Mouse (Mus musculus): ENCODE data around the gene Olfr432. TPM values are rescaled to one million over a fixed set of nuclear protein-coding genes. Genes with fewer than 3 reads are reported as not detected.
"Not testable (repeated sequence)": the region's sequence is repeated elsewhere in the genome, so short reads cannot be mapped to it uniquely, and the experiment has no call there.

The Olfr432 gene
- polyA plus RNA-seq, 1 experiment from 2014 or later: not detected

GRCm38 (mm10) chr1:174048227-174048626, 778 bp upstream of the Olfr432 start:
- H3K27ac ChIP-seq (ENCODE audit: low read length); H3K4me3 ChIP-seq (ENCODE audit: low read length); H3K36me3 ChIP-seq (ENCODE audit: control insufficient read depth, insufficient read depth, low read length); H3K4me2 ChIP-seq (ENCODE audit: low read depth, low read length); H3K9me3 ChIP-seq (ENCODE audit: control insufficient read depth, low read length); H3K27me3 ChIP-seq (replicated peaks; ENCODE audit: control insufficient read depth, insufficient read depth, low read length); H3K9ac ChIP-seq (ENCODE audit: low read depth, low read length); H3K4me1 ChIP-seq (ENCODE audit: control insufficient read depth, insufficient read depth, low read length); ATAC-seq: not testable (repeated sequence)
- 81% methylated on average over 6 of the region's 6 CpGs for WGBS

DNA sequence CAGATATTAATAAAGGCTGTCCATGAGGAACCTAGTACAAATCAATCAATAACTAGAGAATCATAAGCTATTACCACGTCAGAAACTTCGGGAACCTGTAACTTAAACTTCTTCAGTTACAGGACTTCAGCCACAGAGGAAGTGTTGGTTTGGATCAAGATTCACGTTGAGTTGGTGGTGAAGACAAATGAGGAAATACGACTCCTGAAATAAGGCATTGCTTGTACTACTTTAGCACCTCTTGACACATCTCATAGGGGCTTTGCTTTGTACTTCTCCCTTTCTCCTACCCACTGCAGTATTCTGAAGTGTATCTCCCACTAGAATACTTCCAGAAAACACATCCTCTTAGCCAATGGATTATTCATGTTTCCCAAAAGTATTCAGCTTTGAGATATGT, 352 bp downstream of the Olfr432 start:
- 68% methylated on average over 3 of the region's 4 CpGs for WGBS
- not testable (repeated sequence) for ATAC-seq; H3K9ac ChIP-seq (ENCODE audit: low read depth, low read length); H3K27ac ChIP-seq (ENCODE audit: low read length); H3K4me3 ChIP-seq (ENCODE audit: low read length); H3K4me1 ChIP-seq (ENCODE audit: control insufficient read depth, insufficient read depth, low read length); H3K36me3 ChIP-seq (ENCODE audit: control insufficient read depth, insufficient read depth, low read length); H3K4me2 ChIP-seq (ENCODE audit: low read depth, low read length); H3K27me3 ChIP-seq (replicated peaks; ENCODE audit: control insufficient read depth, insufficient read depth, low read length); H3K9me3 ChIP-seq (ENCODE audit: control insufficient read depth, low read length)

DNA sequence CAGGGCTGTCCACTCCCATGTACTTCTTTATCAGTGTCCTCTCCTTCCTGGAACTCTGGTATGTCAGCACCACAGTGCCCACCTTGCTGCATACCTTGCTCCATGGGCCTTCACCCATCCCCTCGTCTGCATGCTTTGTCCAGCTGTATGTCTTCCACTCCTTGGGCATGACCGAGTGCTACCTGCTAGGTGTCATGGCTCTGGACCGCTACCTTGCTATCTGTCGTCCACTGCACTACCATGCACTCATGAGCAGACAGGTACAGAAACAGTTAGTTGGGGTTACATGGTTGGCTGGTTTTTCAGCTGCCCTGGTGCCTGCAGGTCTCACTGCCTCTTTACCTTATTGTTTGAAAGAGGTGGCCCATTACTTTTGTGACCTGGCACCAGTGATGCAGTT, 1.5 kb downstream of the Olfr432 start:
- no peak overlapping the region for H3K4me2 ChIP-seq (ENCODE audit: low read depth, low read length)
- 87% methylated on average over 4 of the region's 4 CpGs for WGBS
- no peaks in the 10 kb centered on the region for H3K36me3 ChIP-seq (ENCODE audit: control insufficient read depth, insufficient read depth, low read length)
- no peak overlapping the region for H3K9ac ChIP-seq (ENCODE audit: low read depth, low read length)
- H3K27me3 ChIP-seq (replicated peaks; ENCODE audit: control insufficient read depth, insufficient read depth, low read length): no peaks in the 10 kb centered on the region
- no peaks in the 10 kb centered on the region for H3K9me3 ChIP-seq (ENCODE audit: control insufficient read depth, low read length)
- H3K27ac ChIP-seq (ENCODE audit: low read length): no peak overlapping the region
- no peak overlapping the region for H3K4me3 ChIP-seq (ENCODE audit: low read length)
- H3K4me1 ChIP-seq (ENCODE audit: control insufficient read depth, insufficient read depth, low read length): no peaks in the 10 kb centered on the region
- ATAC-seq: no peak

GRCm38 (mm10) chr1:174051515-174051914, 2.5 kb downstream of the Olfr432 start:
- no peaks in the 10 kb centered on the region for H3K36me3 ChIP-seq (ENCODE audit: control insufficient read depth, insufficient read depth, low read length)
- no peak overlapping the region for H3K4me3 ChIP-seq (ENCODE audit: low read length)
- no peak overlapping the region for H3K4me2 ChIP-seq (ENCODE audit: low read depth, low read length)
- H3K27ac ChIP-seq (ENCODE audit: low read length): no peak overlapping the region
- no peaks in the 10 kb centered on the region for H3K4me1 ChIP-seq (ENCODE audit: control insufficient read depth, insufficient read depth, low read length)
- no peak overlapping the region for H3K9ac ChIP-seq (ENCODE audit: low read depth, low read length)
- ATAC-seq: no peak
- 82% methylated on average over 4 of the region's 4 CpGs for WGBS
- H3K27me3 ChIP-seq (replicated peaks; ENCODE audit: control insufficient read depth, insufficient read depth, low read length): no peaks in the 10 kb centered on the region
- no peaks in the 10 kb centered on the region for H3K9me3 ChIP-seq (ENCODE audit: control insufficient read depth, low read length)

- Histone ChIP-seq H3K9ac (ENCODE audit: low read depth, low read length) (no peak overlapping the region), H3K9me3 (ENCODE audit: control insufficient read depth, low read length) (no peaks in the 10 kb centered on the region), H3K27me3 (replicated peaks; ENCODE audit: control insufficient read depth, insufficient read depth, low read length) (no peaks in the 10 kb centered on the region), H3K4me1 (ENCODE audit: control insufficient read depth, insufficient read depth, low read length) (no peaks in the 10 kb centered on the region), H3K36me3 (ENCODE audit: control insufficient read depth, insufficient read depth, low read length) (no peaks in the 10 kb centered on the region), H3K4me3 (ENCODE audit: low read length) (no peak overlapping the region), H3K27ac (ENCODE audit: low read length) (no peak overlapping the region), H3K4me2 (ENCODE audit: low read depth, low read length) (no peak overlapping the region)
- no peak for ATAC-seq
- WGBS: 85% methylated on average over 5 of the region's 5 CpGs
Measured at GRCm38 (mm10) chr1:174051931-174052536, 3.0 kb downstream of the Olfr432 start.

DNA sequence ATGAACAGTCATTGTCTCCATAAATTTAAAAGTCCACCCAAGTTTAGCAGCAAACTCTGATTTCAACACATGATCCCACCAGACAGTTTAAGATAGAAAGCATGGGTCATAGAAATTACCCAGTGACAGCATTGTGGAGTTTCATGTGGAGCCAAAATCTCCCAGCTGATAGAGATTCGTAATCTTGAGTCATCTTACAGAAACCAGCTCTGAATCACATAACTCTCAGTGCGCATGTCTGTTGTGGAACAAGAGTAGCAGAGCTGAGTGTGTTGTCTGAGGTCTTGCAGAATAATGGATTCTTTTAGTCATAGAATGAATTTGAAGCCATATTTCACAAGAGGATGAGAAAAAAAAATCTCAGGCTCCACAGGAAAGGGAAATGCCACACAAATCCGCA, 4.0 kb downstream of the Olfr432 start:
- Histone ChIP-seq H3K27me3 (replicated peaks; ENCODE audit: control insufficient read depth, insufficient read depth, low read length) (no peaks in the 10 kb centered on the region), H3K36me3 (ENCODE audit: control insufficient read depth, insufficient read depth, low read length) (no peaks in the 10 kb centered on the region), H3K9me3 (ENCODE audit: control insufficient read depth, low read length) (no peaks in the 10 kb centered on the region), H3K4me3 (ENCODE audit: low read length) (no peak overlapping the region), H3K4me2 (ENCODE audit: low read depth, low read length) (no peak overlapping the region), H3K4me1 (ENCODE audit: control insufficient read depth, insufficient read depth, low read length) (no peaks in the 10 kb centered on the region), H3K27ac (ENCODE audit: low read length) (no peak overlapping the region), H3K9ac (ENCODE audit: low read depth, low read length) (no peak overlapping the region)
- no peak for ATAC-seq
- 69% methylated on average over 3 of the region's 3 CpGs for WGBS

DNA sequence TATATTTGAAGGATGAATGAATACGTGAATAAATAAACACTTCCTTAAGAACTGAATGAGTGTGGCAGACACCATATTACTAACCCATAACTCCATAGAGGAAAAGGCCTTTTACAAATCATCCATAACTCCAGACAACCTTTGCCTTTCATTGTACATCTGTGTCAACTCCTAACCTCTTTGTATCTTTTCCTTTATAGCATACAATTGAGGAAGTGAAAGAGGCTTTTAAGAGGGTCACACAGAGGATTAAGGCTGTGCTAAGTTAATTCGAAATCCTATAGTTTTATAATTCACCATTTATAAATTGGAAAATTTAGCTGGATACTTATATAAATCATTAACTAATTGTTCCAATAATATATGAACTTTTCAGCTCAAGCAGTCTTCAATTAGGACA, 6.2 kb downstream of the Olfr432 start:
- no peak overlapping the region for H3K4me3 ChIP-seq (ENCODE audit: low read length)
- no peak overlapping the region for H3K27ac ChIP-seq (ENCODE audit: low read length)
- no peak for ATAC-seq
- no peak overlapping the region for H3K9ac ChIP-seq (ENCODE audit: low read depth, low read length)
- H3K9me3 ChIP-seq (ENCODE audit: control insufficient read depth, low read length): no peaks in the 10 kb centered on the region
- no peaks in the 10 kb centered on the region for H3K4me1 ChIP-seq (ENCODE audit: control insufficient read depth, insufficient read depth, low read length)
- WGBS: 84% methylated on average over 2 of the region's 2 CpGs
- H3K36me3 ChIP-seq (ENCODE audit: control insufficient read depth, insufficient read depth, low read length): no peaks in the 10 kb centered on the region
- no peaks in the 10 kb centered on the region for H3K27me3 ChIP-seq (replicated peaks; ENCODE audit: control insufficient read depth, insufficient read depth, low read length)
- H3K4me2 ChIP-seq (ENCODE audit: low read depth, low read length): no peak overlapping the region

GRCm38 (mm10) chr1:174066305-174066704, 17.3 kb downstream of the Olfr432 start, which contains the start of gene Olfr430:
Gene Olfr430, plus strand, starts transcription at chr1:174066605.
- no peak for ATAC-seq
- Histone ChIP-seq H3K9me3 (ENCODE audit: control insufficient read depth, low read length) (no peaks in the 10 kb centered on the region), H3K9ac (ENCODE audit: low read depth, low read length) (no peak within 1 kb of the TSS), H3K27ac (ENCODE audit: low read length) (no peak within 1 kb of the TSS), H3K36me3 (ENCODE audit: control insufficient read depth, insufficient read depth, low read length) (no peaks in the 10 kb centered on the region), H3K4me1 (ENCODE audit: control insufficient read depth, insufficient read depth, low read length) (no peaks in the 10 kb centered on the region), H3K27me3 (replicated peaks; ENCODE audit: control insufficient read depth, insufficient read depth, low read length) (no peaks in the 10 kb centered on the region), H3K4me2 (ENCODE audit: low read depth, low read length) (no peak within 1 kb of the TSS), H3K4me3 (ENCODE audit: low read length) (no peak within 1 kb of the TSS)
- 89% methylated on average over 3 of the region's 3 CpGs for WGBS

- no peak within 1 kb of the TSS for H3K4me3 ChIP-seq (ENCODE audit: low read length)
- no peaks in the 10 kb centered on the region for H3K27me3 ChIP-seq (replicated peaks; ENCODE audit: control insufficient read depth, insufficient read depth, low read length)
- 90% methylated on average over 2 of the region's 2 CpGs for WGBS
- no peaks in the 10 kb centered on the region for H3K9me3 ChIP-seq (ENCODE audit: control insufficient read depth, low read length)
- no peak within 1 kb of the TSS for H3K27ac ChIP-seq (ENCODE audit: low read length)
- no peak for ATAC-seq
- no peak within 1 kb of the TSS for H3K4me2 ChIP-seq (ENCODE audit: low read depth, low read length)
- H3K4me1 ChIP-seq (ENCODE audit: control insufficient read depth, insufficient read depth, low read length): no peaks in the 10 kb centered on the region
- no peak within 1 kb of the TSS for H3K9ac ChIP-seq (ENCODE audit: low read depth, low read length)
- H3K36me3 ChIP-seq (ENCODE audit: control insufficient read depth, insufficient read depth, low read length): no peaks in the 10 kb centered on the region
Measured at GRCm38 (mm10) chr1:174084031-174084430, 35.0 kb downstream of the Olfr432 start, which contains the start of gene Olfr429. Gene Olfr429, plus strand, starts transcription at chr1:174084331.

DNA sequence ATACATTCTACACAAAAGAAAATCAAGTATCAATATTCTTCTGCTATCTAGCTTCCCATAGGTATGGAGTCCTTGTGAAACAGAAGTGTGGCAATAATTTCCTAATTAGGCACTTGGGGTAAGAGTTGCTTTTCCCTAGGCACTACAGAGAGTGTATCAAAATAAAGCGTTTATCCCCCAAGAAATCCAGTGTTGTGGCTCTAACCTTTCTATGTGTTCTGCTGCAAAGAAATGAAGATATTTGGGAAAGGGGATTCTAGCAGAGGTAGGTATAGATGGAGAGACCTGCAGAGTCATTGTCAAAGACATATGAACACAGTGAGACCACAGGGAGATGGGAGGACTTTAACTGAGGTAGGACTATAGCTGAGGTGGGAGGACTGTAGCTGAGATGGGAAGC, 47.6 kb downstream of the Olfr432 start, which contains the start of gene Olfr427:
Gene Olfr427 (plus strand): TSS at position 301 of the 400 bp plus-strand sequence.
- no peak within 1 kb of the TSS for H3K27ac ChIP-seq (ENCODE audit: low read length)
- H3K9ac ChIP-seq (ENCODE audit: low read depth, low read length): no peak within 1 kb of the TSS
- H3K4me3 ChIP-seq (ENCODE audit: low read length): no peak within 1 kb of the TSS
- no peaks in the 10 kb centered on the region for H3K4me1 ChIP-seq (ENCODE audit: control insufficient read depth, insufficient read depth, low read length)
- H3K27me3 ChIP-seq (replicated peaks; ENCODE audit: control insufficient read depth, insufficient read depth, low read length): no peaks in the 10 kb centered on the region
- no peaks in the 10 kb centered on the region for H3K36me3 ChIP-seq (ENCODE audit: control insufficient read depth, insufficient read depth, low read length)
- 86% methylated on average over 1 of the region's 1 CpGs for WGBS
- H3K4me2 ChIP-seq (ENCODE audit: low read depth, low read length): no peak within 1 kb of the TSS
- no peak for ATAC-seq
- no peaks in the 10 kb centered on the region for H3K9me3 ChIP-seq (ENCODE audit: control insufficient read depth, low read length)
